Mouse (Mus musculus): ENCODE measurements around the gene Pard3b. TPM values are rescaled to one million over a fixed set of nuclear protein-coding genes. Genes with fewer than 3 reads are reported as not detected.
A peak's percentile ranks its signal among the peaks of the same experiment; 100 is the strongest.

Pard3b gene
- polyA plus RNA-seq, 1 experiment from 2014 or later, result 12.5 TPM

- Histone ChIP-seq H3K4me1 (replicated peaks) (0 out of 2 replicates have a peak, but pooled peaks cover 3% of the 10 kb centered on the region), H3K27me3 (no peaks in the 10 kb centered on the region)
- no peak for ATAC-seq (ENCODE audit: low read depth)
These were observed 517.3 kb downstream of the Pard3b start for GRCm38 (mm10) chr1:62155970-62156369.

GRCm38 (mm10) chr1:62159592-62159991, 521.0 kb downstream of the Pard3b start:
- H3K4me3 ChIP-seq, result no peak overlapping the region
- no peak overlapping the region for H3K27ac ChIP-seq (replicated peaks)
- H3K9me3 ChIP-seq, result no peaks in the 10 kb centered on the region
- H3K4me1 ChIP-seq (replicated peaks), result 0 out of 2 replicates have a peak, but pooled peaks cover 3% of the 10 kb centered on the region
- H3K27me3 ChIP-seq, result no peaks in the 10 kb centered on the region
- no peaks in the 10 kb centered on the region for H3K36me3 ChIP-seq
- H3K9ac ChIP-seq, result no peak overlapping the region
- WGBS, result 54% methylated on average over 2 of the region's 2 CpGs
- no peak overlapping the region for H3K4me2 ChIP-seq
- ATAC-seq (ENCODE audit: low read depth), result no peak

More at GRCm38 (mm10) chr1:62155970-62156369, 517.3 kb downstream of the Pard3b start:
- Histone ChIP-seq H3K27ac (replicated peaks) (no peak overlapping the region), H3K36me3 (no peaks in the 10 kb centered on the region), H3K4me3 (no peak overlapping the region), H3K9ac (no peak overlapping the region), H3K9me3 (no peaks in the 10 kb centered on the region), H3K4me2 (no peak overlapping the region)
- WGBS, result 56% methylated on average over 1 of the region's 1 CpGs

- Histone ChIP-seq H3K4me2 (no peak overlapping the region), H3K36me3 (no peaks in the 10 kb centered on the region), H3K27me3 (no peaks in the 10 kb centered on the region), H3K27ac (replicated peaks) (no peak overlapping the region), H3K4me3 (no peak overlapping the region), H3K9ac (no peak overlapping the region), H3K4me1 (replicated peaks) (no peaks in the 10 kb centered on the region), H3K9me3 (no peaks in the 10 kb centered on the region)
- WGBS, result 91% methylated on average over 1 of the region's 1 CpGs
- no peak for ATAC-seq (ENCODE audit: low read depth)
These were observed 536.5 kb downstream of the Pard3b start for GRCm38 (mm10) chr1:62175013-62175640.

- ATAC-seq (ENCODE audit: low read depth), result no peak
- Histone ChIP-seq H3K4me2 (no peak overlapping the region), H3K9ac (no peak overlapping the region), H3K9me3 (no peaks in the 10 kb centered on the region), H3K4me1 (replicated peaks) (peaks cover 11% of the 10 kb centered on the region), H3K27ac (replicated peaks) (no peak overlapping the region), H3K27me3 (no peaks in the 10 kb centered on the region), H3K4me3 (no peak overlapping the region), H3K36me3 (no peaks in the 10 kb centered on the region)
- 3% methylated on average over 5 of the region's 5 CpGs for WGBS
These were observed 543.0 kb downstream of the Pard3b start for GRCm38 (mm10) chr1:62181638-62182037.

GRCm38 (mm10) chr1:62182634-62183033, 544.0 kb downstream of the Pard3b start:
- ATAC-seq (ENCODE audit: low read depth), result no peak
- Histone ChIP-seq H3K4me1 (replicated peaks) (peaks cover 11% of the 10 kb centered on the region), H3K9ac (no peak overlapping the region), H3K36me3 (no peaks in the 10 kb centered on the region), H3K9me3 (no peaks in the 10 kb centered on the region), H3K27me3 (no peaks in the 10 kb centered on the region), H3K4me3 (no peak overlapping the region), H3K27ac (replicated peaks) (no peak overlapping the region), H3K4me2 (no peak overlapping the region)
- WGBS, result 76% methylated on average over 3 of the region's 3 CpGs

GRCm38 (mm10) chr1:62190786-62191185, 552.2 kb downstream of the Pard3b start:
- WGBS, result 6% methylated on average over 1 of the region's 1 CpGs
- peak; percentile 71 for ATAC-seq (ENCODE audit: low read depth)
- H3K27me3 ChIP-seq, result no peaks in the 10 kb centered on the region

GRCm38 (mm10) chr1:62197515-62197914, 558.9 kb downstream of the Pard3b start:
- Histone ChIP-seq H3K4me2 (no peak overlapping the region), H3K9me3 (no peaks in the 10 kb centered on the region), H3K27me3 (no peaks in the 10 kb centered on the region), H3K4me3 (no peak overlapping the region), H3K9ac (no peak overlapping the region), H3K36me3 (no peaks in the 10 kb centered on the region), H3K4me1 (replicated peaks) (no peaks in the 10 kb centered on the region; the same call in 1 of the 2 replicates), H3K27ac (replicated peaks) (no peak overlapping the region)
- WGBS, result 62% methylated on average over 8 of the region's 8 CpGs
- ATAC-seq (ENCODE audit: low read depth), result no peak

More at GRCm38 (mm10) chr1:62190786-62191185, 552.2 kb downstream of the Pard3b start:
- Histone ChIP-seq H3K36me3 (no peaks in the 10 kb centered on the region), H3K9me3 (no peaks in the 10 kb centered on the region), H3K4me3 (no peak overlapping the region), H3K27ac (replicated peaks) (no peak overlapping the region), H3K9ac (no peak overlapping the region), H3K4me2 (no peak overlapping the region), H3K4me1 (replicated peaks) (peaks cover 8% of the 10 kb centered on the region)

- WGBS, result 76% methylated on average over 1 of the region's 1 CpGs
- Histone ChIP-seq H3K27me3 (no peaks in the 10 kb centered on the region), H3K9ac (no peak overlapping the region), H3K36me3 (no peaks in the 10 kb centered on the region), H3K27ac (replicated peaks) (no peak overlapping the region), H3K4me2 (no peak overlapping the region), H3K9me3 (no peaks in the 10 kb centered on the region), H3K4me1 (replicated peaks) (no peaks in the 10 kb centered on the region; the same call in 1 of the 2 replicates), H3K4me3 (no peak overlapping the region)
- ATAC-seq (ENCODE audit: low read depth), result no peak
These were observed 562.3 kb downstream of the Pard3b start for GRCm38 (mm10) chr1:62200919-62201318.

- WGBS, result 77% methylated on average over 2 of the region's 2 CpGs
- no peak overlapping the region for H3K4me2 ChIP-seq
- H3K27me3 ChIP-seq, result no peaks in the 10 kb centered on the region
- no peak overlapping the region for H3K4me3 ChIP-seq
- ATAC-seq (ENCODE audit: low read depth), result no peak
- H3K9me3 ChIP-seq, result no peaks in the 10 kb centered on the region
- H3K4me1 ChIP-seq (replicated peaks), result no peaks in the 10 kb centered on the region; the same call in 1 of the 2 replicates
- H3K27ac ChIP-seq (replicated peaks), result no peak overlapping the region
- no peak overlapping the region for H3K9ac ChIP-seq
- no peaks in the 10 kb centered on the region for H3K36me3 ChIP-seq
These were observed 563.1 kb downstream of the Pard3b start for GRCm38 (mm10) chr1:62201686-62202257.

GRCm38 (mm10) chr1:62213285-62213684, 574.7 kb downstream of the Pard3b start:
- no peaks in the 10 kb centered on the region for H3K9me3 ChIP-seq
- no peak overlapping the region for H3K27ac ChIP-seq (replicated peaks)
- ATAC-seq (ENCODE audit: low read depth), result no peak
- H3K4me1 ChIP-seq (replicated peaks), result peaks cover 24% of the 10 kb centered on the region
- WGBS, result 52% methylated on average over 2 of the region's 2 CpGs
- H3K27me3 ChIP-seq, result no peaks in the 10 kb centered on the region
- H3K4me2 ChIP-seq, result no peak overlapping the region
- H3K36me3 ChIP-seq, result no peaks in the 10 kb centered on the region
- no peak overlapping the region for H3K9ac ChIP-seq
- H3K4me3 ChIP-seq, result no peak overlapping the region

- H3K36me3 ChIP-seq, result no peaks in the 10 kb centered on the region
- 61% methylated on average over 2 of the region's 2 CpGs for WGBS
- H3K9ac ChIP-seq, result no peak overlapping the region
- peak overlapping the region; percentile 23; the same call in 1 of the 2 replicates for H3K27ac ChIP-seq (replicated peaks)
- H3K4me2 ChIP-seq, result no peak overlapping the region
- H3K9me3 ChIP-seq, result no peaks in the 10 kb centered on the region
- peaks cover 24% of the 10 kb centered on the region for H3K4me1 ChIP-seq (replicated peaks)
- no peak overlapping the region for H3K4me3 ChIP-seq
- ATAC-seq (ENCODE audit: low read depth), result no peak
- H3K27me3 ChIP-seq, result no peaks in the 10 kb centered on the region
These were observed 577.2 kb downstream of the Pard3b start for GRCm38 (mm10) chr1:62215842-62216241.

GRCm38 (mm10) chr1:62216568-62216967, 577.9 kb downstream of the Pard3b start:
- Histone ChIP-seq H3K9ac (no peak overlapping the region), H3K36me3 (no peaks in the 10 kb centered on the region), H3K4me1 (replicated peaks) (peaks cover 24% of the 10 kb centered on the region), H3K4me3 (no peak overlapping the region), H3K9me3 (no peaks in the 10 kb centered on the region), H3K4me2 (no peak overlapping the region), H3K27ac (replicated peaks) (no peak overlapping the region), H3K27me3 (no peaks in the 10 kb centered on the region)
- no peak for ATAC-seq (ENCODE audit: low read depth)
- 85% methylated on average over 4 of the region's 4 CpGs for WGBS

Measured in neural tube, embryonic 13.5 days (tissue).